Mouse (Mus musculus) heart, postnatal 36 days (tissue): Measurements from ENCODE around the gene Frmd4a. TPM values are rescaled to one million over a fixed set of nuclear protein-coding genes. Genes with fewer than 3 reads are reported as not detected.
A peak's percentile ranks its signal among the peaks of the same experiment; 100 is the strongest.

ENCODE experiments used
- DNase-seq, 2 experiments: peaks; one replicate each; pipeline ENCODE4 v3.0.0; 2021 to 2022
- intact Hi-C: fragments of 180-260 bp; cut with DNase I; formaldehyde crosslinking; loops from one replicate; pipeline ENCODE4 v1.15.1; 2025
- total RNA-seq, 2 experiments: library from RNA; stranded (reverse); gene quantifications; 2 replicates each; pipeline ENCODE4 v1.2.3; 2021

Frmd4a gene
- total RNA-seq, 2 experiments from 2014 or later = 18.0 to 26.1 TPM

GRCm38 (mm10) chr2:4535187-4535864 lies 517.8 kb downstream of the Frmd4a start:
- DNase-seq = no peak
- intact Hi-C loops = no loop called here

- intact Hi-C loops = loop anchor here (1.0 kb wide), 1 partner anchor 39 kb away; no protein-coding TSS in a partner anchor
- no peak for DNase-seq
Observed at GRCm38 (mm10) chr2:4541330-4541729, 523.8 kb downstream of the Frmd4a start.

- intact Hi-C loops = loop anchor here (1.0 to 2.0 kb wide), 2 partner anchors 17 to 40 kb away; no protein-coding TSS in a partner anchor
- DNase-seq = no peak
Observed at GRCm38 (mm10) chr2:4541844-4542628, 524.5 kb downstream of the Frmd4a start.

GRCm38 (mm10) chr2:4542629-4543416 lies 525.3 kb downstream of the Frmd4a start:
- intact Hi-C loops = loop anchor here (2.0 kb wide), 1 partner anchor 16 kb away; no protein-coding TSS in a partner anchor

GRCm38 (mm10) chr2:4543417-4543775 lies 525.9 kb downstream of the Frmd4a start:
- intact Hi-C loops = loop anchor here (2.0 kb wide), 1 partner anchor 15 kb away; no protein-coding TSS in a partner anchor
- DNase-seq = no peak

More at GRCm38 (mm10) chr2:4542629-4543416, 525.3 kb downstream of the Frmd4a start:
- peak; percentile 66 to 78 for DNase-seq

- intact Hi-C loops = no loop called here
- no peak for DNase-seq
Observed at GRCm38 (mm10) chr2:4544360-4544759, 526.8 kb downstream of the Frmd4a start.

GRCm38 (mm10) chr2:4545261-4545660 lies 527.7 kb downstream of the Frmd4a start:
- intact Hi-C loops = no loop called here
- no peak for DNase-seq

- intact Hi-C loops = no loop called here
- no peak for DNase-seq
Observed at GRCm38 (mm10) chr2:4547003-4547662, 529.6 kb downstream of the Frmd4a start.

- no peak for DNase-seq
- intact Hi-C loops = no loop called here
Observed at GRCm38 (mm10) chr2:4549271-4549670, 531.8 kb downstream of the Frmd4a start.

GRCm38 (mm10) chr2:4550017-4550763 lies 532.7 kb downstream of the Frmd4a start:
- no peak for DNase-seq
- intact Hi-C loops = no loop called here

GRCm38 (mm10) chr2:4551438-4551837 lies 533.9 kb downstream of the Frmd4a start:
- DNase-seq = no peak
- intact Hi-C loops = no loop called here

GRCm38 (mm10) chr2:4551866-4552265 lies 534.3 kb downstream of the Frmd4a start:
- DNase-seq = no peak
- intact Hi-C loops = no loop called here

GRCm38 (mm10) chr2:4552486-4552885 lies 535.0 kb downstream of the Frmd4a start:
- intact Hi-C loops = no loop called here
- no peak for DNase-seq

- peak in 1 of 2 experiments; percentile 52 for DNase-seq
- intact Hi-C loops = loop anchor here (5.0 kb wide), 1 partner anchor 158 kb away; no protein-coding TSS in a partner anchor
Observed at GRCm38 (mm10) chr2:4555221-4555631, 537.7 kb downstream of the Frmd4a start.

- intact Hi-C loops = loop anchor here (5.0 kb wide), 1 partner anchor 159 kb away; no protein-coding TSS in a partner anchor
- DNase-seq = no peak
Observed at GRCm38 (mm10) chr2:4556188-4556587, 538.7 kb downstream of the Frmd4a start.

GRCm38 (mm10) chr2:4557028-4557427 lies 539.5 kb downstream of the Frmd4a start:
- no peak for DNase-seq
- intact Hi-C loops = loop anchor here (5.0 kb wide), 1 partner anchor 160 kb away; no protein-coding TSS in a partner anchor

GRCm38 (mm10) chr2:4557466-4557865 lies 539.9 kb downstream of the Frmd4a start:
- intact Hi-C loops = loop anchor here (5.0 kb wide), 1 partner anchor 160 kb away; no protein-coding TSS in a partner anchor
- DNase-seq = no peak

- peak in 1 of 2 experiments; percentile 46 for DNase-seq
- intact Hi-C loops = loop anchor here (1.0 to 5.0 kb wide), 5 partner anchors 12 to 161 kb away; no protein-coding TSS in a partner anchor
Observed at GRCm38 (mm10) chr2:4558651-4559203, 541.2 kb downstream of the Frmd4a start.
